Mouse (Mus musculus) splenic B cell, adult 2 months (primary cell): ENCODE measurements at regions not wholly inside any gene's neighbourhood (a gene's known extent, or its start where the extent isn't known, plus 50 kb on each side); places are given as distances from the start of the nearest gene placed in this dataset.
A peak's percentile ranks its signal among the peaks of the same experiment; 100 is the strongest.

ENCODE experiments used
- DNase-seq: peaks from one replicate; pipeline ENCODE4 v3.0.0-alpha.2; 2011; ENCODE audit warnings: low read depth, low spot score
- H3K27me3 ChIP-seq: 2 replicates; pipeline ENCODE4 v1.6.1; 2012; ENCODE audit warnings: mild to moderate bottlenecking, low read length, moderate library complexity, mixed read lengths; ENCODE audit not compliant: control insufficient read depth, poor library complexity, insufficient read depth, severe bottlenecking
- H3K36me3 ChIP-seq: 2 replicates; pipeline ENCODE4 v1.6.1; 2012; ENCODE audit warnings: mild to moderate bottlenecking, low read length, moderate library complexity, mixed read lengths; ENCODE audit not compliant: control insufficient read depth, poor library complexity, insufficient read depth, severe bottlenecking

GRCm38 (mm10) chr16:29964563-29964962 is 99.6 kb upstream of the Hes1 start:
- H3K27me3 ChIP-seq, result no peaks in the 10 kb centered on the region
- DNase-seq, result no peak
- H3K36me3 ChIP-seq, result no peaks in the 10 kb centered on the region

- H3K27me3 ChIP-seq, result no peaks in the 10 kb centered on the region
- DNase-seq, result no peak
- no peaks in the 10 kb centered on the region for H3K36me3 ChIP-seq
These were observed 95.4 kb upstream of the Hes1 start for GRCm38 (mm10) chr16:29968743-29969142.

GRCm38 (mm10) chr16:29972741-29973141 is 91.4 kb upstream of the Hes1 start:
- H3K36me3 ChIP-seq, result no peaks in the 10 kb centered on the region
- H3K27me3 ChIP-seq, result no peaks in the 10 kb centered on the region
- no peak for DNase-seq

- DNase-seq, result no peak
- Histone ChIP-seq H3K36me3 (no peaks in the 10 kb centered on the region), H3K27me3 (no peaks in the 10 kb centered on the region)
These were observed 90.9 kb upstream of the Hes1 start for GRCm38 (mm10) chr16:29973250-29973649.

GRCm38 (mm10) chr16:29975800-29976199 is 88.4 kb upstream of the Hes1 start:
- DNase-seq, result no peak
- Histone ChIP-seq H3K27me3 (no peaks in the 10 kb centered on the region; the same call in 1 of the 2 replicates), H3K36me3 (no peaks in the 10 kb centered on the region)

GRCm38 (mm10) chr16:29977011-29977410 is 87.2 kb upstream of the Hes1 start:
- no peaks in the 10 kb centered on the region for H3K36me3 ChIP-seq
- H3K27me3 ChIP-seq, result no peaks in the 10 kb centered on the region; the same call in 1 of the 2 replicates
- no peak for DNase-seq

GRCm38 (mm10) chr16:29977711-29978110 is 86.5 kb upstream of the Hes1 start:
- Histone ChIP-seq H3K27me3 (no peaks in the 10 kb centered on the region; the same call in 1 of the 2 replicates), H3K36me3 (no peaks in the 10 kb centered on the region)
- peak; percentile 19 for DNase-seq

GRCm38 (mm10) chr16:29979066-29979465 is 85.1 kb upstream of the Hes1 start:
- no peak for DNase-seq
- no peaks in the 10 kb centered on the region for H3K36me3 ChIP-seq
- H3K27me3 ChIP-seq, result no peaks in the 10 kb centered on the region; the same call in 1 of the 2 replicates

GRCm38 (mm10) chr16:29981543-29981942 is 82.6 kb upstream of the Hes1 start:
- Histone ChIP-seq H3K27me3 (no peaks in the 10 kb centered on the region; the same call in 1 of the 2 replicates), H3K36me3 (no peaks in the 10 kb centered on the region)
- no peak for DNase-seq

- no peak for DNase-seq
- H3K27me3 ChIP-seq, result no peaks in the 10 kb centered on the region; the same call in 1 of the 2 replicates
- no peaks in the 10 kb centered on the region for H3K36me3 ChIP-seq
These were observed 81.9 kb upstream of the Hes1 start for GRCm38 (mm10) chr16:29982224-29982785.

GRCm38 (mm10) chr16:29983161-29983560 is 81.0 kb upstream of the Hes1 start:
- no peak for DNase-seq
- no peaks in the 10 kb centered on the region; the same call in 1 of the 2 replicates for H3K27me3 ChIP-seq
- no peaks in the 10 kb centered on the region for H3K36me3 ChIP-seq

- DNase-seq, result no peak
- Histone ChIP-seq H3K36me3 (no peaks in the 10 kb centered on the region), H3K27me3 (no peaks in the 10 kb centered on the region)
These were observed 78.9 kb upstream of the Hes1 start for GRCm38 (mm10) chr16:29985126-29985931.

- no peaks in the 10 kb centered on the region; the same call in 1 of the 2 replicates for H3K27me3 ChIP-seq
- H3K36me3 ChIP-seq, result no peaks in the 10 kb centered on the region
- DNase-seq, result no peak
These were observed 76.6 kb upstream of the Hes1 start for GRCm38 (mm10) chr16:29987595-29987994.

- DNase-seq, result no peak
These were observed 76.2 kb upstream of the Hes1 start for GRCm38 (mm10) chr16:29987999-29988398.

GRCm38 (mm10) chr16:29989308-29989707 is 74.9 kb upstream of the Hes1 start:
- H3K27me3 ChIP-seq, result no peaks in the 10 kb centered on the region; the same call in 1 of the 2 replicates
- H3K36me3 ChIP-seq, result no peaks in the 10 kb centered on the region
- DNase-seq, result no peak

More at GRCm38 (mm10) chr16:29987999-29988398, 76.2 kb upstream of the Hes1 start:
- Histone ChIP-seq H3K36me3 (no peaks in the 10 kb centered on the region), H3K27me3 (no peaks in the 10 kb centered on the region; the same call in 1 of the 2 replicates)
